Mouse (Mus musculus) layer of hippocampus, postnatal 14 days (tissue): ENCODE data around the gene Pmm1. TPM values are rescaled to one million over a fixed set of nuclear protein-coding genes. Genes with fewer than 3 reads are reported as not detected.
A peak's percentile ranks its signal among the peaks of the same experiment; 100 is the strongest.
"Not testable (repeated sequence)": the region's sequence is repeated elsewhere in the genome, so short reads cannot be mapped to it uniquely, and the experiment has no call there.

Experiments
- DNase-seq, 2 experiments: peaks; one replicate each; pipeline ENCODE4 v3.0.0; 2021 to 2022; ENCODE audit warnings: low spot score in 2 of 2, mixed read lengths in 1 of 2
- total RNA-seq, 2 experiments: library from RNA; stranded (reverse); gene quantifications; 2 replicates each; pipeline ENCODE4 v1.2.3; 2021

Pmm1 gene
- total RNA-seq, 2 experiments from 2014 or later = 188 to 201 TPM

DNA sequence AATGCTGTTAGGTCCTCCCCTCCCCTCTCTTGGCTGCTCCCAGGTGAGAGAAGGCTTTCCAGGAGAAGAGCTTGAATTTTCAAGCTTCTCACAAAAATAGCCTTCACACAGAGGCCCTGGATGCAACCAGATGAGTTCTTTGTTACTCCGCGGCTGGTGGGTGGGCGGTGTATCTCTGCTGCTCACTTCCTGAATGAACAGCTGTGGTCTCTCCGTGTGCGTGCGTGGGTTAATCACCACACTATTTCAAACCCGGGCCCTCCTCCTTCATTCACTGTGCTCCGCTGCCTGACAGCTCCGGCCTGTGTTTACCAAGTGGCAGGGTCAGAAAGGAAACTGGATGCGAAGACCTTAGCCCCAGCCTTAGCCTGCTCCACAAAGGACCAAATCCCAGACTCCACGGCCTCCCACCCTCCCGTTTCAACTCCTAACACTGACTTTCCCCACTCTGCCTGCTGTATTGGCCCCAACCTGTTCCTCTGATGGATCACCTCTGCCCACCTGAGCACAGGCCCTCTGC, 27.7 kb downstream of the Pmm1 start:
- peak; percentile 52 to 66 for DNase-seq

DNA sequence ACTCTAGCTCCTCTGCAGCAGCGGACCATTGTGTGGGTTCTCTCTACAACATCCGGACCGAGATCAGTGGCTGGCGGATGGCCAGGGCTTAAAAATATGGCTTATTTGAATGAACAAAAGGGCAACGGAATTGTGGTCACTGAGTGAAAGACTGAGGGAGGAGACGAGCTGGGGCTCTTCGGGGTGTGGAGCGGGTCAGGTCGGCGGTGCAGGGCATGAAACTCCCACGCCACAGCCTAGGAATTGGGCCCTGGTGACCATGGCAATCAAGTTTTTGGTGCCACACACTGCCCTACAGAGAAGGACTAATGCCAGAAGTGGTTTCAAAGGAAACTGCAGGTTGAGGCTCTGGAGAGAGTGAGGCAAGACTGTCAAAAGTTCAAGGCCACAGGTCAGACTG, 32.5 kb downstream of the Pmm1 start:
- DNase-seq = peak in 1 of 2 experiments; percentile 57

DNA sequence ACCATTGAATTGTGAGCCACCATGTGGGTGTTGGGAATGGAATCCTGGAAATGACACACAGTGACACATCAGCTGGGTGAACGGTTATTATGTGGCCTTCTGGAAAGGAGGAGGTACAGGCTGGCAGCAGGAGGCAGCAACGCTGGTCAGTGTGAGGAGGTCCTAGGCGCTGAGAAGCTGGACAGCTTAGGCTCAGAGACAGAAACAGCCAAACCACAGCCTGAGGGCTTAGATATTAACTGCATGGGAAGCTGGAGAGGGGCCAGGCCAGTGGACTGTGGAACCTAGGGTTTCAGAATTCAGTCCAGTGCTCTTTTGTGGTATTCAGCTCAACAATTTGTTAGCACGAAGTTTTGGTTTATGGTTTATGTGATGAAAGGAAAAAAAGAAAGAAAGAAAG, 33.0 kb downstream of the Pmm1 start:
- no peak for DNase-seq

DNA sequence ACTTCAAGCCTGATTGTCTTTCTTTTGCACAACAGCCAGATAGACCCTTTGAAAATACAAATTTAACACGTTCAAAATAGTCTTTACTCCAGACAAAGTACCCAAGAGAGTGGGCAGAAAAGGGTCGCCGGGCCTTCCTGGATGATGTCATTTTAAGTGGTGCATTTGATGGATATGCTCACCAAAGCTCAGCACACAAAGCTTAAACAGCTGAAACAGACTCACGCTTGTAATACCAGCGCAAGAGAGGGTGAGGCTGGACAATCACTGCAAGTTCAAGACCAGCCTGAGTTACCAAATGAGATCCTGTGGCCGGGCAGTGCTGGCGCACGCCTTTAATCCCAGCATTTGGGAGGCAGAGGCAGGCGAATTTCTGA, 34.3 kb downstream of the Pmm1 start:
- DNase-seq = no peak

DNA sequence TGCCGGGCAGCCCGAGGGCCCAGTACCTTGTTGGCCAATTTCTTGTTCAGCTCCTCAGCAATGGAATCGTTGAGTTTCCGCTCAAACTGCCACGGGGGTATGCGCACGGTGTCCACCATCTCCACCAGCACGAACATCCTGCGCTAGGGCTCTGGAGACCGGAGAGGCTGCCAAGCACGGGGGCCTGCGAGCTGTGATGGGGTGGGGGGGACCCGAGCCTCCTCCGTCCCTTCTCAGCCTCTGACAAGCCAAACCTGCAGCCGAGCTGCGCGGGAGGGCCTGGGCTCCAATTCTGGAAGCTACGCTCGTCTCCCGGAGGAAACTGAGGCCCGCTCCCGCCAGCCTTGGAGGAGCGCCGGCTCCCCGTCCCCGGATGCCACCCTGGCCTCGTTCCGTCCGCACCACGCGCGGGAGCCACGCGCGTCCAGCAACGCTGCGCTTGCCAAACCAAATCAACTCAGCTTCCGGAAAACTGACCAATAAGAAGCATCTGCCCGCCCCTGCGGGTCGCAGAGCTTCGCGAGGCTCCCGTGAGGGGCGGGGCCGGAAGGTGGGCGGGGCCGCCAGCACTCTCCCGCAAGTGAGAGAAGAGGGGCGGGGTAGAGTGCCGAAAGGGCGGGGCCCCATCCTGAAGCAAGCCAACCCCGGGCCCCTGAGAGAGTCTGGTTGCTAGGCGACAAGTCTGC, 34.8 kb downstream of the Pmm1 start, which contains the start of gene Polr3h:
TSS of gene Polr3h (minus strand) at position 481 of the 686 bp plus-strand sequence.
- DNase-seq = peak; percentile 86 to 96

DNA sequence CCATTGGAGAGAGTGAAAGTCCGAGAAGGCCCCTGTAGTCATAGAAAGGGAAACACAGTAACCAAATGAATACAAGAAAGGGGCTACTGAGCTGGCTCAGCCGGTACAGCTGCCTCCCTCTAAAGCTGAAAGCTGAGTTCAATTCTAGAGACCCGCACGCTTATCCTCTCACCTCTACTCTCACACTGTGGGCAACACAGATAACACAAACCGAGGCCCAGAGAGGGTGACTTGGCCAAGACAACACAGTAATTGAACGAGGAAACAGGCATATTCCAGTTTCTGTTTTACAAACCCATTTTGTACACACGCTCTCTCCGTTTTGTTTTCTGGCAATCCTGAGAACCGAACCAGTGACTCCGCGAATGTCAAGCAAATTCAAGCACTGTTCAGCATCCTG, 35.8 kb downstream of the Pmm1 start:
- no peak for DNase-seq

DNA sequence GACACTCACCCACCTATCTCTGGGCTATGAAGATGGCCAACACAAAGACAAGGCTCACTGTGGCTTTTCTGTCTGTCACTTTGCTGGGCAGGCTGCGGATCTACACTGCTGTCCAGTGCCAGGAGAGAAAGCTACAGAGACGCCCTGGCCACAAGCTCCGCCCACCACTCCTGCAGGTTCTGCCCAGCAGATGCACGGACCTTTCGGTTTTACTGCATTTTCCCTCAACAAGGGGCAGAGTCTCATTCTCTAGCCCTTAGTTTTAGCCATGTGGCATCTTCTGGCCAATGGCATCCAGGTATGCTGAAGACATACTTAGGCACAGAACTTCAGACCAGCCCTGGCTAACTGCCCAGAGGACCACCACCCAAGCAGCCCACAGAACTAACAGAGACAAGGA, 39.5 kb downstream of the Pmm1 start:
- DNase-seq = no peak

DNA sequence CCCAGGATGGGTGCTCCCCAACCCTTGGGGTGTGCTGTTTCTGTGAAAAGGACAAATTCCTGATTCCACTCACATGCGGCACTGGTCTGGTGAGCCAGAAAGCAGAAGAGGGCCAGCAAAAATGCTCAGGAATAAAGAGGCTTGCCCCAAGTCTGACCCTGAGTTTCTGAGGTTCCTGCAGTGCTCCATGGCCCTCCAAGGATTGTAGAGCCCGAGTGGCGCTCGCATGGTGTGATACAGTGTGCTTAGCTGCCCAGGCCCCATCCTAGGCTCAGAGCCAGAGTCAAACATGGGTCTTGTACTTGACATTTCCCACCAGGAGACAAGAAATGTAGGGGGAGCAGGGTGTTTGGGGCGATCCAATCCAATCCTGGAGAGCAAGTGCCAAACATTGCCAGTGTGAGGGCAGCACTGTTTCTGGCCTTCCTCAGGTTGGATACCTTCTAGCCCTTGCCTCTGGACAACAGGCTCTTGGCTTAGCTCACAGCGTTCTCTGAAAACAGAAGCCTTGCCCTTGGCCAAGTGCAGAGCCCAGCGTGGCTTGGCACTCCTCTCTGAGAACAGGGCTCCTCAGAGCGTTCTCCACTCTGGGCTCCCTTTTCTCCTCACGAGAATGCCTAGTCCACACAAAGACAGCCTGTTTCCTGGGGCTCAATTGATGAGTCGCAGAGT, 40.0 kb downstream of the Pmm1 start:
- peak; percentile 55 to 79 for DNase-seq

DNA sequence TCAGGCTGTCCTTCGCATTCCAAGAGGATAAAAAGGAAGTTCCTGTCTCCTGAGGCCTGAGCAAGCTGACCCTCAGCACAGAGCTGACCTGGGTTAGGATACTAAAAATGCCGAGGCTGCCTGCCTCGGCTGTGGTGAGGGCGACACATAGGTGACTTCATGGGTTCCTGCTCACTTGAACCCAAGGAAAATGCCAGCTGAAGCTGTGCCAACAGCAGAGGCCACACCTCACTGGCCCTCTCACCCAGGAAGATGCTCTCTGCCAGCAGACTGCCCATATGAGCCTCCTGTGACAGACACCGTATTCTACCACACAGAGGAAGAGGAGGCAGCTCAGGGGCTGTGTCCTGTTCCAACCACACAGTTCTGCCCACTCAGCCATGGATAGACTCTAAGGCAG, 41.7 kb downstream of the Pmm1 start:
- DNase-seq = no peak

DNA sequence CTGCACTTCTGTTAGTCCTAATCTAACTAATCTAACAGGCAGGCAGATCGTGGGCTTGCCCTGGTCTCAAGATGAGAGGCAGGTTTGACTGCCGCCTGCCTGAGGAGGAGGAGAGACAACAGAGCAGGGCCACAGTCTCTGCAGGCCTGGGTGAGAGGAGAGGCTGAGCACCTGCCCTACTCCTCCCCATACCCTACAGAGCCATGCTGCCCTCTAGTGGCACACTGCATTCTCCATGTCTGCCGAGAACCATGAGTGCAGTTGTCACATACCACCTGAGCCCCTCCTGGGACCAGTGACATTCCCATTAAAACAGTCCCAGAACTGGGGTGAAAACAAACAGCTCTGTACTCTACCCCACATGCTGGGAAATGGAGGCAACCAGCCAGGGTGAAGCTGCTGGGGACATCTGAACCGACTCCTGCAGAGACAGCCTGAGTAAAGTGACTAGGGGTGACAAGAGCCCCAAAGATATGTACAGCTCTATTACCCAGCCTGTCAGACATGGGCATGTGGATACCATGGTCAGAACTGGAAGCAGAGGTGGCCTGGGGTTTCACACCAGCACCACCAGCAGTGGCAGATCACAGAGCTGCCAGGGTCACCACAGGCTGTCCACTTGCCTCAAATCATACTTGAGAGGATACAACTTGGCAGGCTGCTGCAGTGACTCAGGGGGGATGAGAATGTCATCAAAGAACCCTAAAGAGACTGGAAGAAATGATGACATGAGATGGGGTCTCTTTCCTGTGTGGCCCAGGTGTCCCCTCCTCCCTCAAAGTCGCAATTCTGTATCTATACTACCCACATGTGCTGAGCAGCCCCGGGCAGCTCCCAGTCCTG, 42.9 kb downstream of the Pmm1 start:
- DNase-seq = peak; percentile 60 to 61

DNA sequence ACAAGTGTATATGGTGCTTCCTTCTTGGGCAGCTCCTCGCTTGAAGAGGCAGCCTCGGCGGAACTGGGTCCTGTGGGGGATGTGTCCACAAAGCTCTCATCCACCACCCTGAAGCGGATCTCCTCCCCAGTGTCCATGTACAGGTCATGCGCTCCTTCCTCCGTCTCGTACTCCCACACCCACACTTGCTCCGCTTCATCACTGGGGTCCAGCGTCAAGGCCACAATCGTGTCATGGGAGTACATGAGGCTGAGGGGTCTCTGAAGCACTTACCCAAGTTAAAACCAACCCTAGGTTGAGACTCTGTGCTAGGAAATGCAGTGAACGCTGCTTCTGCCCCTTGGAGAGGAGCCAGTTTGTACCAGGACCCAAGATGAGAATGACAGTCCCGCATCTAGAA, 43.5 kb downstream of the Pmm1 start:
- DNase-seq = no peak

DNA sequence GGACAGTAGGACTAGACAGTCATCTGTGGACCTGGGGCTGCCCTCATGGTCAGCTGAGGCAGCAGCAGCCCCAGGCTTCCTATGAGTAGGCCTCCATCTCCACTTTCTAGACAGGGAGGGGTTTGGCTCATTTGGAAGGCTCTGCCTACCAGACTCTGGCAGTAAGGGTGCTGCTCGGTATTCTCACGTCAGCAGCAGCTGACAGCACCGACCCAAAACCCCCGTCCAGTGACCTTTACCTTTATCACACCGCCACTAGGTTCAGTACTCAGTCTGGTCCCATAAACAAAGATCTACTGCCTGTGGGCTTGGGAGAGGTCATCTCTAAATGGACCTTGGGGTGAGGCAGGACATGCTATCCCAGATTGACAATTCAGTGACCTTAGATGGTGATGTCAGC, 45.1 kb downstream of the Pmm1 start:
- DNase-seq = no peak

DNA sequence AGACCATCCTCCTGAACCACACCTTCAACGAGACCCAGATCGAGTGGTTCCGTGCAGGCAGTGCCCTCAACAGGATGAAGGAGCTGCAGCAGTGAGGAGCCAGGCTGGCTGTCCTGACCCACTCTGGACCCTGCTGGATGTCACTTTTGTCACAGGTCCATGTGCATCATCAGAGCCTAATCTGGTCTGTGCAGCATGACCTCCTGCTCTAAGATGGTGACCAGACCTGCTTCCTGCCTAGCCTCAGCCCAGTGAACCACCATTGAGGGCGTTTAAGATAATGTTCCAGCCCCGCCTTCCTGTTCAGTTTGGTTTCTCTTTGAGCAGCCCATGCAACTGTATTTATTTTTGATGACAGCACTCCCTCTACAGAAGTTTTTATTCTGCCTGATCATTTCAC, 46.1 kb downstream of the Pmm1 start:
- DNase-seq = no peak

DNA sequence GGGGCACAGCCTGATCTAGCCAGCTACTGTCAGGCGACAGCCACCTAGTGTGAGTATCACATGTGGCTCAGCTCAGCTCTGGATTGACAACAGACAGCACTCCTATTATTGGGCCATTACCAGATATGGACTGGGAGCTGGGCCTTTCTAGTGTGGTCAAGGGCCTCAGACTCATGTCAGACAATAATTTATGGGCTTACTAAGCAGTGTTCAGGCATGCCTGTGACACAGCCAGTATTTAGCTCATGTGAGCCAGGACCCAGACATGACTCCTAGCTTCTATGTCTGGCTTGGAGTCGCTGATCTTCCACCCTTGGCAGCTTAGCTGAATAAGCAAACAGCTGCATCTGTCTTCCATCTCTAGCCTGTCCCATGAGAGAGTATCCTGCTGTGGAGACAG, 48.2 kb downstream of the Pmm1 start:
- DNase-seq = no peak

DNA sequence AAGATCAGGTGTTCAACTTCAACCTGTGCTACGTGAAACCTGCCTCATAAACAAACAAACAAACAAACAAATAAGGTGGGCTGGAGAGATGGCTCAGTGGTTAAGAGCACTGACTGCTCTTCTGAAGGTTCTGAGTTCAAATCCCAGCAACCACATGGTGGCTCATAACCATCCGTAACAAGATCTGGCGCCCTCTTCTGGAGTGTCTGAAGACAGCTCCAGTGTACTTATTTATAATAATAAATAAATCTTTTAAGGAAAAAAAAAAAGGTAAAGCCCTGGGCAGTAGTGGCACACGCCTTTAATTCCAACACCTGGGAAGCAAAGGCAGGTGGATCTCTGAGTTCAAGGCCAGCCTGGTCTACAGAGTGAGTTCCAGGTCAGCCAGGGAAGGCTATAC, 52.0 kb downstream of the Pmm1 start:
- not testable (repeated sequence) for DNase-seq

DNA sequence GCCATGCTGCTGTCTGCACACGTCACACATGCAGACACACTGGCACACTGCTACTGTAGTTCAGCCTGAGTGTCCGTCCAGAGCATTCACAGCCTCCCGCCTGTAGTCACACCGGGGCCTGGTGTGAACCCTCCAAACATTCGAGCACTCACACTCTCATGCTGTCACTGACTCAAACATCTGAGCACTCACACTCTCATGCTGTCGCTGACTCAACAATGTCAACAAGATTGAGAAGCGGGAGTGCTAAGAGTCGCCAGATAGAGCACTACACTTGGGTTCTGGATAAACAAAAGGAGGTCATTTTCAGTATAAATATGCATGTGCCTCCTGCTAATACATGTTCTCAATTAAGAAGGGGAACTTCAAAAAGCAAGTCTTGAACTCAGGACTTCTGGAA, 52.8 kb downstream of the Pmm1 start:
- DNase-seq = no peak

DNA sequence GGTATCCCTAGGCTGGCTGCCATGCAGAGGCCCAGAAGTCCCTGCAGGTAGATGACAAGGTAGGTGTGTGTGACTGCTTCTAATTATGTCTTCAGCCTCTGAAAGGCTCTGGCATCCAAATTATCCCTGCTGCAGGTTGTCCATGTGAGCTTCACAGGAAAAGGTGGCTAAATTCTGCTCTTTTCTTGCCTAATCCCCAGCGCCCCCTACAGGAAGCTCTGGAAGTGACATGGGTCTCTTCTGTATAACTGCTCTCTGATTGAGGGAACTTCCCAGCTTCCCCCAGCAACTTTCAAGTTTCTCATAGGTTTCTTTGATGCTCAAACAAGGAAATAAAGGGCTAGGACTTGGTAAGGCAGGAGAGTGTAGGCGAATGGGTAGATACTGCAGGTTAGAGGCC, 55.8 kb downstream of the Pmm1 start:
- peak; percentile 74 to 79 for DNase-seq

Other genes starting within 250 kb of the Pmm1 start
- 100 to 1,000 TPM; 161 to 169 TPM for gene Zc3h7b, start 215.9 kb downstream of the Pmm1 start, total RNA-seq
- gene Rangap1, start 215.4 kb downstream of the Pmm1 start, total RNA-seq = 100 to 1,000 TPM; 161 to 176 TPM
- 100 to 1,000 TPM; 184 TPM for gene Tef, start 158.5 kb downstream of the Pmm1 start, total RNA-seq
- 10 to 100 TPM; 24.6 to 31.6 TPM for gene Tob2, start 102.1 kb downstream of the Pmm1 start, total RNA-seq
- 10 to 100 TPM; 31.0 to 39.0 TPM for gene Phf5a, start 89.0 kb downstream of the Pmm1 start, total RNA-seq
- gene Aco2, start 88.6 kb downstream of the Pmm1 start, total RNA-seq = 100 to 1,000 TPM; 481 to 503 TPM
- 10 to 100 TPM; 52.8 to 54.7 TPM for gene Polr3h, start 34.7 kb downstream of the Pmm1 start, total RNA-seq
- gene Csdc2, start 24.2 kb downstream of the Pmm1 start, total RNA-seq = 100 to 1,000 TPM; 131 to 136 TPM
- not detected for gene 1700029P11Rik, start 19.6 kb upstream of the Pmm1 start, total RNA-seq
- gene Xrcc6, start 26.9 kb upstream of the Pmm1 start, total RNA-seq = 10 to 100 TPM; 29.1 to 30.2 TPM
- gene Desi1, start 72.9 kb upstream of the Pmm1 start, total RNA-seq = 100 to 1,000 TPM; 115 to 119 TPM
- 10 to 100 TPM; 93.0 to 98.4 TPM for gene Snu13, start 86.7 kb upstream of the Pmm1 start, total RNA-seq
- gene 4930407I10Rik, start 98.2 kb upstream of the Pmm1 start, total RNA-seq = not detected
- gene Mei1, start 109.1 kb upstream of the Pmm1 start, total RNA-seq = under 1 TPM; 0.18 to 0.31 TPM
- gene Ccdc134, start 167.0 kb upstream of the Pmm1 start, total RNA-seq = 10 to 100 TPM; 12.7 to 16.2 TPM
- 100 to 1,000 TPM; 187 to 189 TPM for gene Srebf2, start 186.3 kb upstream of the Pmm1 start, total RNA-seq